In the genomic region with DNA sequence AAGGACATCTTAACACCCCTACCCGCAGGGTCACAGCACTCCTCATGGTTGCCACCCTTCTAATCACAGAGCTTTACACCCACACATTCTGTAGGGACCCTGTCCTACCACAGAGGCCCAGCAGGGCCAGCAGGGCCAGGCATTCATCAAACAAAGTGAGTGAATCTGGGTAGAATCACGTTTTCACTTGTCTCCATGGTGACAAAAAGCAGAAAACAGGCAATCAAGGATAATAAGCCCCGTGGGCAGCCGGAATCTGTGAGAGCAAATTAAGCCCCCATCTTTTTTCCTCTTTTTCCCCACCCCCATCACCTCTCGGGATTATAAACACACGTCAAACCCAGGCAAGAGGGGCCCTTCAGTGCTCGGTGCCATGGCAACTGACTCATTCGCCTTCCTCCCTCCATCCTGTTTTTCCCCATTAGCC, we compare ENCODE assay signal across 13 mouse cellular contexts.
DNase-seq lines count a peak whose midpoint lies in the region; ATAC-seq lines count a peak whose summit lies in the region.
"Had no signal": no experiment of that assay in that cellular context is flagged by ENCODE, and none has a peak within 500 bp of the region (broad histone marks: within the 10 kb centered on the region; RNA-seq: fewer than 3 reads in every experiment).

No protein-coding gene starts in this region.

- H3K27ac ChIP-seq in hindbrain, embryonic 10.5 days: peak overlapping the region; percentile 69
- peak overlapping the region; percentile 70 for H3K27ac ChIP-seq in midbrain, embryonic 10.5 days (replicated peaks)
- H3K27ac ChIP-seq: embryonic facial prominence, embryonic 12.5 days; heart, embryonic 10.5 days had no signal

- H3K9me3 ChIP-seq in hindbrain, embryonic 10.5 days: peaks cover 4% of the 10 kb centered on the region; the same call in 1 of the 2 replicates
- H3K9me3 ChIP-seq in midbrain, embryonic 10.5 days (replicated peaks): peaks cover 6% of the 10 kb centered on the region; the same call in 1 of the 2 replicates
- H3K9me3 ChIP-seq: embryonic facial prominence, embryonic 12.5 days; heart, embryonic 10.5 days; megakaryocyte, embryonic 14.5 days had no signal

- DNase-seq in 3T3-L1 (ENCODE audit: low read depth, low spot score): peak; percentile 18
- peak; percentile 72 for DNase-seq in embryo, embryonic 10.5 days (ENCODE audit: low spot score)
- DNase-seq in hindbrain, embryonic 10.5 days (ENCODE audit: low spot score): peak; percentile 37
- peak; percentile 34 for DNase-seq in midbrain, embryonic 10.5 days (ENCODE audit: low spot score)
- no peak for DNase-seq in heart, postnatal 25 days (ENCODE audit: low spot score)
- DNase-seq in cerebellum, postnatal 14 days: no peak
- no peak for DNase-seq in thymus, postnatal 0 days (ENCODE audit: low spot score)
- DNase-seq: adrenal gland, adult 8-10 months; thymus, postnatal 25 days had no signal

- H3K4me3 ChIP-seq in hindbrain, embryonic 10.5 days: no peak overlapping the region
- peak overlapping the region; percentile 21; the same call in 1 of the 2 replicates for H3K4me3 ChIP-seq in midbrain, embryonic 10.5 days
- H3K4me3 ChIP-seq: embryonic facial prominence, embryonic 12.5 days; heart, embryonic 10.5 days; megakaryocyte, embryonic 14.5 days had no signal

- peaks cover 14% of the 10 kb centered on the region; the same call in 1 of the 2 replicates for H3K4me1 ChIP-seq in hindbrain, embryonic 10.5 days (replicated peaks)
- H3K4me1 ChIP-seq in midbrain, embryonic 10.5 days: peaks cover 21% of the 10 kb centered on the region
- H3K4me1 ChIP-seq: embryonic facial prominence, embryonic 12.5 days; heart, embryonic 10.5 days; megakaryocyte, embryonic 14.5 days had no signal

- 37% methylated on average over 8 of the region's 8 CpGs for WGBS in hindbrain, embryonic 10.5 days
- WGBS in midbrain, embryonic 10.5 days: 24% methylated on average over 8 of the region's 8 CpGs

- ATAC-seq in erythroid progenitor cell, adult 5-6 weeks (replicated peaks; ENCODE audit: low FRiP score, poor library complexity, severe bottlenecking): no peak

- no peaks in the 10 kb centered on the region for H3K27me3 ChIP-seq in hindbrain, embryonic 10.5 days (ENCODE audit: insufficient read depth, poor library complexity, severe bottlenecking)
- H3K27me3 ChIP-seq in midbrain, embryonic 10.5 days (ENCODE audit: low read depth, poor library complexity, severe bottlenecking): no peaks in the 10 kb centered on the region
- H3K27me3 ChIP-seq: embryonic facial prominence, embryonic 12.5 days; megakaryocyte, embryonic 14.5 days had no signal

- intact Hi-C loops in heart, postnatal 25 days (cut with DNase I): no loop called here

- H3K36me3 ChIP-seq in hindbrain, embryonic 10.5 days: no peaks in the 10 kb centered on the region
- H3K36me3 ChIP-seq in midbrain, embryonic 10.5 days: no peaks in the 10 kb centered on the region
- H3K36me3 ChIP-seq: embryonic facial prominence, embryonic 12.5 days; heart, embryonic 10.5 days had no signal

Comparison
In these comparisons a context has a peak if more than half of its experiments do, and no peak if none do; other contexts are left out.
1. DNase-seq: peak in 3T3-L1 (single experiment), embryo, embryonic 10.5 days (single experiment), hindbrain, embryonic 10.5 days (single experiment) and midbrain, embryonic 10.5 days (single experiment); none in heart, postnatal 25 days (single experiment), cerebellum, postnatal 14 days (0 of 2) and thymus, postnatal 0 days (single experiment).